Mouse (Mus musculus) stomach, embryonic 16.5 days (tissue): ENCODE data around the gene Gm45618. TPM values are rescaled to one million over a fixed set of nuclear protein-coding genes. Genes with fewer than 3 reads are reported as not detected.
"Not testable (repeated sequence)": the region's sequence is repeated elsewhere in the genome, so short reads cannot be mapped to it uniquely, and the experiment has no call there.

Experiments
- ATAC-seq: fragments of 200-750 bp; cut with Nextera tagmentation; 2 replicates; pipeline ENCODE4 v1.8.0; 2017; ENCODE audit warnings: moderate number of reproducible peaks, moderate TSS enrichment; ENCODE audit not compliant: insufficient read depth, low FRiP score
- H3K27ac ChIP-seq: fragments of 300-500 bp; sonication (generic); 2 replicates; pipeline ENCODE4 v1.5.1; 2014; ENCODE audit warnings: low read length
- H3K27me3 ChIP-seq: fragments of 300-500 bp; sonication (generic); 2 replicates; pipeline ENCODE4 v1.6.1; 2014; ENCODE audit warnings: low read length, control low read depth, mixed read lengths; ENCODE audit not compliant: control insufficient read depth, insufficient read depth
- H3K36me3 ChIP-seq: fragments of 300-500 bp; sonication (generic); 2 replicates; pipeline ENCODE4 v1.6.1; 2014; ENCODE audit warnings: low read length; ENCODE audit not compliant: control insufficient read depth, insufficient read depth
- H3K4me1 ChIP-seq: fragments of 300-500 bp; sonication (generic); 2 replicates; pipeline ENCODE4 v1.6.1; 2014; ENCODE audit warnings: low read length, control low read depth, mixed read lengths; ENCODE audit not compliant: control insufficient read depth, insufficient read depth
- H3K4me2 ChIP-seq: fragments of 300-500 bp; sonication (generic); 2 replicates; pipeline ENCODE4 v1.6.1; 2014; ENCODE audit warnings: low read depth, low read length, mixed read lengths
- H3K4me3 ChIP-seq: fragments of 300-500 bp; sonication (generic); replicated peaks from 2 replicates; pipeline ENCODE4 v1.5.1; 2014; ENCODE audit warnings: mild to moderate bottlenecking, low read length
- H3K9ac ChIP-seq: fragments of 300-500 bp; sonication (generic); 2 replicates; pipeline ENCODE4 v1.6.1; 2014; ENCODE audit warnings: low read length
- H3K9me3 ChIP-seq: fragments of 300-500 bp; sonication (generic); replicated peaks from 2 replicates; pipeline ENCODE4 v1.6.1; 2016; ENCODE audit warnings: low read length, control low read depth; ENCODE audit not compliant: control insufficient read depth
- WGBS: fragments of 180-500 bp; shearing (Covaris S2); extraction: QIAGEN DNeasy Blood & Tissue Kit; methylation state at CpG from one replicate; pipeline ENCODE4 v1.1.7; 2014; 5-methylcytosine and 5-hydroxymethylcytosine counted together
- polyA plus RNA-seq: library from polyadenylated mRNA; unstranded; fragments of >200 nt; fragmentation: Nextera tagmentation; extraction: Ambion mirVana; gene quantifications from 2 replicates; pipeline ENCODE4 v1.2.1, GENCODE M21; 2015

Gm45618 gene
- not detected in 2 replicates for polyA plus RNA-seq

DNA sequence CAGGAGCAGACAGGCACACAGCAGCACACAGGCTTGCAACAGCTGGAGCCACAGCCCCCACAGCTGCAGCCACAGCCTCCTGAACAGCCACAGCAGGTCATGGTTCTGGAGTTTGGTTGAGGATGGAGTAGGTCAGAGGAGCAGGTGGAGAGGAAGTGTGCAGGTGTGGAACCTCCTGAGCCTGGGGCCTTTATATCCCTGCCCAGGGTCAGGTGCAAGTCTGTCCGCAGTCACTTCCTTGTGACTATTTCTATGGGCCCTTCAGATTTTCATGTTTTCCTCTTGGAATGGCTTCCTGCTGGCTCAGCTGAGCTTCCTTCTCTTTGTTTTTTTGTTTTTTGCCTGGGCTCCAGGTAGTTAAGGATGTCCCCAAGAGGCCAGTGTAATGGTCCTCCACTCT, at the start of gene Gm45618:
TSS of gene Gm45618 (minus strand) at position 101 of the 400 bp plus-strand sequence.
- H3K9ac ChIP-seq, H3K4me1 ChIP-seq, H3K27me3 ChIP-seq, H3K4me3 ChIP-seq, H3K9me3 ChIP-seq, H3K36me3 ChIP-seq, ATAC-seq, H3K4me2 ChIP-seq, H3K27ac ChIP-seq: not testable (repeated sequence)
- WGBS = 67% methylated on average over 1 of the region's 1 CpGs

DNA sequence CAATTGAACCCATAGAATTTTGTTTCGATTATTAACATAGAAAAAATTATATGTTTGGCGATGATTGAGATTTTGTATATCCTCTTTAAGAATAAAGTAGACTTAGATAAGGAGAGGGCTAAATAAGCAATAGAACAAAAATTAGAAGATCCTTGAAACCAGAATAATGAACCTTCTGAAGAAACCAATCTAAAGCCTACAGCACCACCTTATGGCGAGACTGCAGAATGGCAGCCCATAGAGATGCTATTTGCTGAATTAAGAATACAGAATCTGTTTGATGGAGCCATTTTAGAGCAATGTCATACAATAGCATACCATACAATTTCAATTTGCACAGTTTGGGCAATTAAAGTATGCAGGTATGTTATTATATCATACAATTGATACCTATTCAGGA, 49.3 kb upstream of the Gm45618 start:
- H3K36me3 ChIP-seq = no peaks in the 10 kb centered on the region
- no peak overlapping the region for H3K27ac ChIP-seq
- ATAC-seq = no peak
- no peak overlapping the region for H3K9ac ChIP-seq
- H3K4me1 ChIP-seq = no peaks in the 10 kb centered on the region
- no peak overlapping the region for H3K4me3 ChIP-seq
- no peaks in the 10 kb centered on the region for H3K9me3 ChIP-seq
- WGBS = 49% methylated on average over 3 of the region's 3 CpGs
- no peaks in the 10 kb centered on the region for H3K27me3 ChIP-seq
- no peak overlapping the region for H3K4me2 ChIP-seq

DNA sequence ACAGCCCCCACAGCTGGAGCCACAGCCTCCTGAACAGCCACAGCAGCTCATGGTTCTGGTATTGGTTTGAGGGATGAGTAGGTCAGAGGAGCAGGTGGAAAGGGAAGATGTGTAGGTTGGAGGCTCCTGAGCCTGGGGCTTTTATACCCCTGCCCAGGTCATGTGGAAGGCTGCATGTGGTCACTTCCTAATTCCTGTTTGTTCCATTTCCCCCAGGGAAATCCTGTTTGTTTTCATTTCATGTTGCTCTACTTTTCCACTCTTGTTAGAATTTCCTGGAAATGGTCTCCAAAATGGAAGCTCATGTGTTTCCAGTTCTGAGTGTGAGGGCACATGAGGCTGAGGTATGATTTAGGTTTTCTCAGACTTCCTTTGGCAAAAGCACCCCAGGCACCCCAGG, 45.1 kb upstream of the Gm45618 start, which contains the start of gene Gm4553:
TSS of gene Gm4553 (minus strand) at position 101 of the 400 bp plus-strand sequence.
- not testable (repeated sequence) for H3K27ac ChIP-seq, H3K9me3 ChIP-seq, H3K4me1 ChIP-seq, ATAC-seq, H3K36me3 ChIP-seq, H3K9ac ChIP-seq, H3K4me2 ChIP-seq, H3K27me3 ChIP-seq, H3K4me3 ChIP-seq

DNA sequence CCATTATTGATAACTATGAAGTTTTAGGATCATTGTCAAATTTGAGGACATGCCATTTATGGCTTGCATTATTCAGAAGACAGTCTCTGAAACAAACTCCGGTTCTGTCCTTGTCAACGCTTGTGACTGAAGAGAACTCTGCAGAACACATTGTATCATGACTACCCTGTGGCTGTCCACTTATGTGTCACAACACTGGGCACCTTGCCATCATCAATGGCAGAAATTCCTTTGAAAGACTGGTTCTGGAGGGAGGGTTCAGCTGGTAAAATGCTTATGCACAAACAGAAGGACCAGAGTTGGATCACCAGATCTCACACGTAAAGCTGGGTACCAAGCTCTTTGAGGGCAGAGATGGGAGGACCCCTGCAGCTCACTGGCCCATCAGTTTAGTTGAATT, 38.8 kb upstream of the Gm45618 start:
- no peaks in the 10 kb centered on the region for H3K27me3 ChIP-seq
- no peaks in the 10 kb centered on the region for H3K4me1 ChIP-seq
- H3K4me2 ChIP-seq = no peak overlapping the region
- ATAC-seq = no peak
- H3K4me3 ChIP-seq = no peak overlapping the region
- WGBS = 92% methylated on average over 3 of the region's 3 CpGs
- H3K9me3 ChIP-seq = no peaks in the 10 kb centered on the region
- H3K36me3 ChIP-seq = no peaks in the 10 kb centered on the region
- H3K9ac ChIP-seq = no peak overlapping the region
- H3K27ac ChIP-seq = no peak overlapping the region

DNA sequence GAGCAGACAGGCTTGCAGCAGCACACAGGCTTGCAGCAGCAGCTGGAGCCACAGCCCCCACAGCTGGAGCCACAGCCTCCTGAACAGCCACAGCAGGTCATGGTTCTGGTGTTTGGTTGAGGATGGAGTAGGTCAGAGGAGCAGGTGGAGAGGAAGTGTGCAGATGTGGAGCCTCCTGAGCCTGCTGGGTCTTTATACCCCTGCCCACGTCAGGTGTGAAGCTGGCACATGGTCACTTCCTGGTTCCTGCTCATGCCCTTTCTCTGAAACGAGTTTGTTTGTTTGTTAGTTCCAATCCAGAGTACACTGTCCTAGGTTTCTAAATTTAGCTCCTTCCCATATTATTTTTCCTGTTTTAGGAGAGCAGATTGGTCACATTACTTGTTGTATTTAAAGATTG, 36.5 kb upstream of the Gm45618 start, which contains the start of gene Gm29735:
TSS of gene Gm29735 (minus strand) at position 101 of the 400 bp plus-strand sequence.
- not testable (repeated sequence) for H3K4me3 ChIP-seq, H3K4me1 ChIP-seq, ATAC-seq, H3K9me3 ChIP-seq, H3K9ac ChIP-seq, H3K27ac ChIP-seq, H3K4me2 ChIP-seq, H3K27me3 ChIP-seq, H3K36me3 ChIP-seq
- 34% methylated on average over 2 of the region's 2 CpGs for WGBS

DNA sequence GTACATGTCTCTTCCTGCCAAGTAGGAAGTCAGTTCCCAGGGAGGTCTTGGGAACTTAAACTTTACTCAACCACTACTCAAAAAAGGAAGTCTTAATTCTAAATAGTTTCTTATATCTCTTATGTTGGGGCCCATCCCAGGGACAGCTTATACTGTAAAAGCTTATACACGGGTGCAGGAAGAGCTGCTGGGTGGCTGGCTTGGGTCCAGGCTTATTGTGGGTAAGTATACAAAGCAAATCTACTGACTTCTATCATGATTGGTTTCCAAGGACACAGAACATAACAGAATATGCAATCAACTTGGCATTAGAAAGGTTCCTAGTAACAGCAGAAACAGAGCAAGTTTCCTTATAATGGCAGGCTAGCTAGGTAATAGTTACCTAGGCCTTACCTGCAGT, 34.8 kb upstream of the Gm45618 start:
- Histone ChIP-seq H3K4me1 (no peaks in the 10 kb centered on the region), H3K9ac (no peak overlapping the region), H3K4me3 (no peak overlapping the region), H3K27me3 (no peaks in the 10 kb centered on the region), H3K27ac (no peak overlapping the region), H3K4me2 (no peak overlapping the region), H3K36me3 (no peaks in the 10 kb centered on the region), H3K9me3 (no peaks in the 10 kb centered on the region)
- whole genome bisulfite sequencing = 39% methylated on average over 1 of the region's 1 CpGs
- no peak for ATAC-seq

DNA sequence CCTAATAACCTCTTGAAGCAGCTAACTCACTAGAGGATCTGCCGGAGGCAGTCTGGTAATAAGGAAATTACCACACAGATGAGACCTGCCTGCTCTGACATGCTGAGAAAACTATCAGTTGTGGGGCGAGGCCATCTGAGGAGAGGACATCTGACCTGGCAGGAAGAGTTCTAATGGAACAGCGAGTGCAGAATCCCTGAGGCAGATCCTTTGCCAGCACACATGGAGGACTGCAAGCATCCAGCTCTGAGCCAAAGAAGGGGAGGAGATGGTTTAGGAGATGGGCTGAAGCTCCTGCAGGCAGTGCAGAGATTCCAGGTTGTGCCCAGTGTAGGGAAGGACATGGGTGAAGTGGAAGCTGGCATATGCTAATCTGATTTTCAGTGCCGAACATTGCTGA, 31.7 kb upstream of the Gm45618 start:
- no peaks in the 10 kb centered on the region for H3K9me3 ChIP-seq
- no peak for ATAC-seq
- H3K4me1 ChIP-seq = no peaks in the 10 kb centered on the region
- 73% methylated on average over 4 of the region's 4 CpGs for WGBS
- no peak overlapping the region for H3K9ac ChIP-seq
- no peak overlapping the region for H3K4me2 ChIP-seq
- H3K36me3 ChIP-seq = no peaks in the 10 kb centered on the region
- no peaks in the 10 kb centered on the region for H3K27me3 ChIP-seq
- no peak overlapping the region for H3K4me3 ChIP-seq
- H3K27ac ChIP-seq = no peak overlapping the region

DNA sequence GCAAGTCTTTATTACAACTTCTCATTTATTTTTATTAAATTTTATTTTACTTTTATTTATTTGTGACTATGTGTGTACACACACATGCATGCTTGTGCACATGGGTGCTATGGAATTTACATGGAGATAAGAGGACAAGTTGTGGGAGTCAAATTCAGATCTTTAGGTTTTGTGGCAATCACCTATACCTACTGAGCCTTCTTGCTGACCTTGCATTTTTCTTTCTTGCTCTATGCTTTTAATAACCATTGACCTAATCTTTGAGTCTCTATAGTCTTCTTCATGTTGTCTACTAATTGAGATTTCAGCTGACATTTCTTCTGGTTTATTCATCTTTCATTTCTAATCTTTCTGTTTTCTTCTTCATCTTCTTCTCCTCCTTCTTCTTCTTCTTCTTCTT, 28.1 kb upstream of the Gm45618 start:
- H3K4me1 ChIP-seq = no peaks in the 10 kb centered on the region
- no peak overlapping the region for H3K4me3 ChIP-seq
- H3K9me3 ChIP-seq = no peaks in the 10 kb centered on the region
- no peaks in the 10 kb centered on the region for H3K27me3 ChIP-seq
- no peak overlapping the region for H3K9ac ChIP-seq
- ATAC-seq = no peak
- no peak overlapping the region for H3K4me2 ChIP-seq
- no peaks in the 10 kb centered on the region for H3K36me3 ChIP-seq
- no peak overlapping the region for H3K27ac ChIP-seq

DNA sequence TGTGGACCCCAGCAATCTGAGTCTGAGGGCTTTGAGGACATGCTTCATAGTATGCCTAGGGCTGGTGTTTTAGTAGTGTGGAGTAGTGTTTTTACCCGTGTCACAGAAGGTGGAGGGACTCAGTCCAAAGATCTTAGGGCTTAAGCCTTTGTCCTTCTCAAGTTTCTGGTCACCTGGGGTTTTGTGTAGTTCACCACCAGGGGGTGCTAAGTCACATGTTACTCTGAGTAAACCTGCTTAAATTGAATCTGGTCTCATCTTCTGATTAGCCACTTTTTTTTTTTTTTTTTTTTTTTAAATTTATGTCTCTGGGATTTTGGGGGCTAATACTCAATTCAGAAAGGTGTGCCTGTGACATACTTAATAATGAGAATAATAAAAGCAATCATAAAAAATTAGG, 25.5 kb upstream of the Gm45618 start:
- Histone ChIP-seq H3K9me3 (no peaks in the 10 kb centered on the region), H3K4me1 (no peaks in the 10 kb centered on the region), H3K27ac (no peak overlapping the region), H3K4me3 (no peak overlapping the region), H3K27me3 (no peaks in the 10 kb centered on the region), H3K4me2 (no peak overlapping the region), H3K36me3 (no peaks in the 10 kb centered on the region), H3K9ac (no peak overlapping the region)
- ATAC-seq = no peak
- 0% methylated on average over 1 of the region's 1 CpGs for WGBS

DNA sequence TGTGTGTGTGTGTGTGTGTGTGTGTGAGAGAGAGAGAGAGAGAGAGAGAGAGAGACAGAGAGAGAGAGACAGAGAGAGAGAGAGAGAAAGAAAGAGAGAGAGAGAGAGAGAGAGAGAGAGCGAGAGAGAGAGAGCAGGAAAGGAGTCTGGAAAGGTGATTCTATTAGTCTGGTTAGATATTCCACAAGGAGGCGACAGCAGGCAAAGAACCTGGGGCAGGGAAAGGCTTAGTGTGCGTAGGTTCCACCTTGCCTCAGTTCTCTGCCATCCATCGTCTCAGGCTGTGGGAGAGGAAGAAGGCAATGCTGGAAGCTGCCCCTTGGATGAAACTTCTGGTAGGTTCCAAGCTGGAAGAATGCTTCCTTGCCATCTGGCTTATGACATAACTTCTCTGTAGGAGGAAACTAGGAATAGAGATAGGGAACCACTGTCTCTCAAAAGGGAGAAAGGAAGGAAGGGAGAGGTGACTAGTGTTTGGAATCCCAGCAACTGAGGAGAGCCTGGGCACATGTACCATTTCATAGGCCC, 24.9 kb upstream of the Gm45618 start:
- Histone ChIP-seq H3K27me3 (no peaks in the 10 kb centered on the region), H3K27ac (no peak overlapping the region), H3K9ac (no peak overlapping the region), H3K4me3 (no peak overlapping the region), H3K4me1 (no peaks in the 10 kb centered on the region), H3K36me3 (no peaks in the 10 kb centered on the region), H3K4me2 (no peak overlapping the region), H3K9me3 (no peaks in the 10 kb centered on the region)
- WGBS = 33% methylated on average over 4 of the region's 4 CpGs
- ATAC-seq = no peak
